Mouse (Mus musculus) liver, embryonic 14.5 days (tissue): Measurements from ENCODE around the gene Fgd2. TPM values are rescaled to one million over a fixed set of nuclear protein-coding genes. Genes with fewer than 3 reads are reported as not detected.

Source experiments
- ATAC-seq: fragments of 200-750 bp; cut with Nextera tagmentation; 2 replicates; pipeline ENCODE4 v1.8.0; 2017; ENCODE audit warnings: moderate number of reproducible peaks, mild to moderate bottlenecking, moderate library complexity; ENCODE audit not compliant: insufficient read depth
- DNase-seq, 3 experiments: peaks; one replicate each; pipeline ENCODE4 v3.0.0-alpha.2; 2012 to 2013; ENCODE audit warnings: low read depth in 3 of 3, low spot score in 3 of 3
- H3K27ac ChIP-seq: fragments of 300-500 bp; sonication (generic); 2 replicates; pipeline ENCODE4 v1.5.1; 2014; ENCODE audit warnings: moderate library complexity, mild to moderate bottlenecking, control low read depth, inconsistent platforms
- H3K27me3 ChIP-seq: fragments of 300-500 bp; sonication (generic); 2 replicates; pipeline ENCODE4 v1.6.1; 2014; ENCODE audit warnings: mild to moderate bottlenecking, low read length, moderate library complexity; ENCODE audit not compliant: control insufficient read depth, insufficient read depth
- H3K36me3 ChIP-seq: fragments of 300-500 bp; sonication (generic); replicated peaks from 2 replicates; pipeline ENCODE4 v1.6.1; 2014; ENCODE audit warnings: low read depth; ENCODE audit not compliant: control insufficient read depth, insufficient read depth
- H3K4me1 ChIP-seq, 2 experiments: fragments of 200-500 bp in 1 of 2; fragments of 300-500 bp in 1 of 2; sonication (generic) in 1 of 2; replicated peaks; 2 replicates each; pipeline ENCODE4 v1.6.1; 2012 to 2014; ENCODE audit warnings: antibody characterized with exemption in 1 of 2, inconsistent platforms in 1 of 2, low read length in 1 of 2; ENCODE audit not compliant: control insufficient read depth in 2 of 2, insufficient read depth in 2 of 2
- H3K4me2 ChIP-seq: fragments of 300-500 bp; sonication (generic); 2 replicates; pipeline ENCODE4 v1.6.1; 2014; ENCODE audit warnings: low read depth, mild to moderate bottlenecking, control low read depth, moderate library complexity
- H3K4me3 ChIP-seq, 2 experiments: fragments of 200-500 bp in 1 of 2; fragments of 300-500 bp in 1 of 2; sonication (generic) in 1 of 2; 2 replicates each; pipeline ENCODE4 v1.5.1; 2012 to 2014; ENCODE audit warnings: low read depth in 2 of 2, low read length in 2 of 2, mild to moderate bottlenecking in 2 of 2, control low read depth in 1 of 2, inconsistent platforms in 1 of 2, moderate library complexity in 1 of 2; ENCODE audit not compliant: insufficient read depth in 1 of 2
- H3K9ac ChIP-seq: fragments of 300-500 bp; sonication (generic); replicated peaks from 2 replicates; pipeline ENCODE4 v1.6.1; 2014; ENCODE audit warnings: mild to moderate bottlenecking, control low read depth, moderate library complexity
- H3K9me3 ChIP-seq: fragments of 300-500 bp; sonication (generic); 2 replicates; pipeline ENCODE4 v1.6.1; 2016; ENCODE audit warnings: low read length, mixed read lengths; ENCODE audit not compliant: control insufficient read depth
- CTCF ChIP-seq: IDR thresholded peaks from 2 replicates; pipeline ENCODE4 v1.5.1; 2016; ENCODE audit warnings: antibody characterized with exemption, low read depth, control low read depth
- EP300 ChIP-seq: IDR thresholded peaks from 2 replicates; pipeline ENCODE4 v1.6.1; 2016; ENCODE audit warnings: antibody characterized with exemption, low read depth
- WGBS: fragments of 180-500 bp; shearing (Covaris S2); extraction: QIAGEN DNeasy Blood & Tissue Kit; methylation state at CpG from one replicate; pipeline ENCODE4 v1.1.7; 2014; ENCODE audit not compliant: insufficient replicate concordance; 5-methylcytosine and 5-hydroxymethylcytosine counted together
- polyA plus RNA-seq, 2 experiments: library from polyadenylated mRNA; depleted of rRNA in 1 of 2; stranded (reverse) in 1 of 2; unstranded in 1 of 2; fragments of >200 nt; fragmentation: Nextera tagmentation in 1 of 2; extraction: Ambion mirVana in 1 of 2; gene quantifications; 2 replicates each; pipeline versions ENCODE4 v1.2.1 to v1.2.3; 2012 to 2014

The Fgd2 gene
- polyA plus RNA-seq, 2 experiments = 3.8 to 8.5 TPM

GRCm38 (mm10) chr17:29415761-29416662, 55.3 kb downstream of the Fgd2 start:
- no peak overlapping the region for H3K9ac ChIP-seq
- H3K4me3 ChIP-seq = no peak overlapping the region
- H3K36me3 ChIP-seq = no peaks in the 10 kb centered on the region
- H3K27me3 ChIP-seq = peaks cover 24% of the 10 kb centered on the region
- ATAC-seq (no peak), DNase-seq (no peak)
- no peak for TF ChIP-seq EP300
- H3K4me2 ChIP-seq = peak overlapping the region; percentile 33
- H3K27ac ChIP-seq = no peak overlapping the region
- peaks cover 11 to 14% of the 10 kb centered on the region in 2 experiments for H3K4me1 ChIP-seq
- no peaks in the 10 kb centered on the region for H3K9me3 ChIP-seq
- 30% methylated on average over 31 of the region's 31 CpGs for WGBS

DNA sequence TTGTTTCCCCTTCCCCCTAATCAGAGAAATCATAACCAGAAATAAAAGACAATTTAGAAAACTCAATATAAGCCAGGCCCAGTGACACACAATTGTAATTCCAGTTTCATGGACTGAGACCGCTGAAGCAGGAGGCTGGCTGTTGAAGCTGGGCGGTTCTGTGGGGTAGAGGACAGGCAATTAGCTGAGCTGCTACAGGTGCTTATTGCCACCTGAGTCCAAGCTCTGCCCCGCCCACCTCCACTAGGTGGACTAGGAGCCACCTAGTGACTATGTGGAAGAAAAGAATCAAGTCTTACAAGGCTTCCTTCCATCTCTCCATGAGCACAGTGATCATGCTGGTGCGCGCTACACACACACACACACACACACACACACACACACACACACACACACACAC, 56.0 kb downstream of the Fgd2 start:
- H3K27me3 ChIP-seq = peaks cover 24% of the 10 kb centered on the region
- WGBS = 72% methylated on average over 5 of the region's 5 CpGs
- no peak for ATAC-seq
- TF ChIP-seq CTCF (no peak), EP300 (no peak)
- DNase-seq = no peak
- H3K9ac ChIP-seq = no peak overlapping the region
- H3K36me3 ChIP-seq = no peaks in the 10 kb centered on the region
- no peak overlapping the region for H3K4me2 ChIP-seq
- H3K4me3 ChIP-seq = no peak overlapping the region
- H3K27ac ChIP-seq = no peak overlapping the region
- H3K9me3 ChIP-seq = no peaks in the 10 kb centered on the region
- H3K4me1 ChIP-seq = peaks cover 11 to 14% of the 10 kb centered on the region in 2 experiments

DNA sequence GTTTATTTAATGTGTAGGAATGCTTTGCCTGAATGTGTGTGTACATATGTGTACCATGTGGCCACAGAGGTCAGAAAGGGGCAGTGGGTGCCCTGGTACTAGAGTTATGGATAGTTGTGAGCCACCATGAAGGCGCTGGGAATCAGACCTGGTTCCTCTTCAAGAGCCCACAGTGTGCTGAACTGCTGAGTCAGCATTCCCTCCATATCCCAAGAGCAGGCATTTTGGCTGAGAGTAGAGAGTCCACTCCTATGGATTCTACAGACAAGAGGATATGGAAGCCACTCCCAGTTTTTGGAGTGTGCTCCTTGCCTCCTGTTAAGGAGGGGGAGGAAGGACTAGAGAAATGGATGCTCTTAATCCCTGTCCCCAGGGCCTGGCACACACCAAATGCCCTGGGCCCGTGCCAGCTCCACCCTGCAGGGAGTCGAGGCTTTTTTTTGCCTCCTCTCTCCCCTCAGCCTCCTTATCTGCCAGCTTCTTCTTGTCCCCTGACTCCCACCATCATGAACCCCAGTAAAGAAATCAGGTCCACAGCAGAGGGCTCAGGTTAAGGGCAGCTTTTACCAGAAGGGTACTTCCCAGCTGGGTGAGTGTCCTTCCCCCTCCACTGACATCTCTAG, 58.2 kb downstream of the Fgd2 start:
- Histone ChIP-seq H3K9ac (no peak overlapping the region), H3K27me3 (peaks cover 24% of the 10 kb centered on the region), H3K9me3 (no peaks in the 10 kb centered on the region), H3K4me3 (no peak overlapping the region), H3K4me2 (no peak overlapping the region), H3K36me3 (no peaks in the 10 kb centered on the region), H3K4me1 (peaks cover 11 to 14% of the 10 kb centered on the region in 2 experiments), H3K27ac (no peak overlapping the region)
- ATAC-seq = no peak
- 43% methylated on average over 3 of the region's 3 CpGs for WGBS
- no peak for TF ChIP-seq EP300
- no peak for TF ChIP-seq CTCF
- DNase-seq = no peak

GRCm38 (mm10) chr17:29419976-29420739, 59.4 kb downstream of the Fgd2 start:
- Histone ChIP-seq H3K4me2 (no peak overlapping the region), H3K4me1 (peaks cover 11 to 14% of the 10 kb centered on the region in 2 experiments), H3K36me3 (no peaks in the 10 kb centered on the region), H3K27me3 (peaks cover 17% of the 10 kb centered on the region), H3K9ac (no peak overlapping the region), H3K4me3 (no peak overlapping the region), H3K27ac (no peak overlapping the region), H3K9me3 (no peaks in the 10 kb centered on the region)
- peak in 1 of 3 experiments; percentile 51 for DNase-seq
- no peak for TF ChIP-seq CTCF
- TF ChIP-seq EP300 = 0 out of 2 replicates have a peak, but pooled peaks have one; percentile 42
- WGBS = 46% methylated on average over 12 of the region's 12 CpGs
- ATAC-seq = peak; percentile 57; the same call in 1 of the 2 replicates
